Mouse (Mus musculus) cerebellum, adult 2 months (tissue): ENCODE measurements around the gene Otx1. TPM values are rescaled to one million over a fixed set of nuclear protein-coding genes. Genes with fewer than 3 reads are reported as not detected.

Experiments used
- DNase-seq, 2 experiments: peaks; one replicate each; pipeline ENCODE4 v3.0.0; 2021
- H3K27ac ChIP-seq: fragments of 200-500 bp; 2 replicates; pipeline ENCODE4 v1.5.1; 2012; ENCODE audit warnings: low read length, control low read depth, inconsistent platforms; ENCODE audit not compliant: insufficient read depth
- H3K27me3 ChIP-seq: fragments of 200-500 bp; 2 replicates; pipeline ENCODE4 v1.6.1; 2012; ENCODE audit warnings: inconsistent platforms, mild to moderate bottlenecking, low read length, moderate library complexity; ENCODE audit not compliant: control insufficient read depth, insufficient read depth
- H3K4me1 ChIP-seq: fragments of 200-500 bp; 2 replicates; pipeline ENCODE4 v1.6.1; 2011; ENCODE audit warnings: low read length; ENCODE audit not compliant: control insufficient read depth, insufficient read depth
- H3K4me3 ChIP-seq: fragments of 200-500 bp; replicated peaks from 2 replicates; pipeline ENCODE3; 2011; ENCODE audit warnings: mild to moderate bottlenecking, low read depth, low read length, control low read depth; ENCODE audit not compliant: insufficient read depth
- CTCF ChIP-seq: fragments of 200-500 bp; IDR thresholded peaks from 2 replicates; pipeline ENCODE4 v1.5.1; 2011; ENCODE audit warnings: low read depth, mild to moderate bottlenecking, control low read depth, low read length, moderate library complexity, borderline replicate concordance; ENCODE audit not compliant: insufficient read depth
- POLR2A ChIP-seq: fragments of 200-500 bp; IDR thresholded peaks from 2 replicates; pipeline ENCODE4 v1.6.1; 2011; ENCODE audit warnings: low read length, control low read depth, borderline replicate concordance; ENCODE audit not compliant: insufficient read depth
- WGBS: fragments of 180-500 bp; shearing (Covaris S2); methylation state at CpG from one replicate; pipeline ENCODE4 v1.1.7; 2018; 5-methylcytosine and 5-hydroxymethylcytosine counted together
- polyA plus RNA-seq: library from polyadenylated mRNA; depleted of rRNA; stranded (reverse); fragments of >200 nt; gene quantifications from 2 replicates; pipeline ENCODE4 v1.2.3, GENCODE M21; 2012

The Otx1 gene
- polyA plus RNA-seq, 1 experiment, result 0.21 TPM

GRCm38 (mm10) chr11:21988398-21988946 lies 14.2 kb downstream of the Otx1 start:
- no peak overlapping the region for H3K4me3 ChIP-seq
- DNase-seq, result no peak
- H3K4me1 ChIP-seq, result no peaks in the 10 kb centered on the region
- TF ChIP-seq CTCF (no peak), POLR2A (no peak)
- no peak overlapping the region for H3K27ac ChIP-seq
- H3K27me3 ChIP-seq, result peaks cover 7% of the 10 kb centered on the region
- WGBS, result 82% methylated on average over 1 of the region's 1 CpGs

DNA sequence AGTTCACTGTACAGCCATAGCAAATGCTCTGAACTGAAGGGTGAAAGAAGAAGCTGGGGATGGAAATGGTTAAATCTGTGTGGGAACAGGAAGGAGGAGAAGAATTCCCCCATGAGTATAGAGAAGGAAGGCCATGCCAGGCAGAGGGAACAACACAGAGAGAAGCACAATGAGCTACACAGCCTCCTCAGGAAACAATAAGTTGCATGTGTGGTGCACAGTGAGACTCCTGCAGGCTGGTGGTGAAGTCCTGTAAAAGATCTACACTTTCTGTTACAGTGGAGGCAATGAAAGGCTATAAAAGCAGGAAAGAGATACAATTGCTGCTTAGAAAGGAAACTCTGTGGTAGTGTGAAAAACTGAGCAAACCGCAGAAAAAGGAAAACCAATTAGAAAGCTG lies 17.6 kb downstream of the Otx1 start:
- no peak overlapping the region for H3K27ac ChIP-seq
- 79% methylated on average over 1 of the region's 1 CpGs for WGBS
- H3K4me1 ChIP-seq, result no peaks in the 10 kb centered on the region
- DNase-seq, result no peak
- no peak overlapping the region for H3K4me3 ChIP-seq
- no peaks in the 10 kb centered on the region; the same call in 1 of the 2 replicates for H3K27me3 ChIP-seq
- TF ChIP-seq CTCF (no peak), POLR2A (no peak)

DNA sequence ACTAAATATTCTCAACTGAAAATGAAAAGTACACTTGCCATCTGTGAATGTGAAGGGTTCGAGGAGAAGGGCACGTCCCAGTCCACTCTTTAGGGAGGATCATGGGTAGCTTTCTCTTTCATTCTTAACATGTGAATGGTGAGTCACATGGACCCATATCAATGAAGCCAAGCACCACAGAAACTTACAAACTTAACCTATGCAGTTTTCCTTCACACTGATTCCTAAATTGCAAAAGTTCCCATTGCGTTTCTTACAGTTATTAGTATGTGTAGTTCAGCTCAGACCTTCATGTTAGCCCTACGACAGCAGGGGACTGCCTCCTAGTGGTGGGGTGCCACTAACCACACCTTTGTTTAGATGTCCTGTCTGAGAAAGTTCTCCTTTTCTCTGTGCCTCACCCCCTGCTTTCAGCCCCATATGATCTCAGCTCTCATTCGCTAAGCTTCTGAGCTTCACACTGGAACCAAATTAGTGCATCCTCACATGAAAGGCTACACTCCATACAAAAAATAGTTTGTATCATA lies 28.6 kb downstream of the Otx1 start:
- Histone ChIP-seq H3K4me1 (no peaks in the 10 kb centered on the region), H3K27me3 (no peaks in the 10 kb centered on the region), H3K27ac (no peak overlapping the region), H3K4me3 (no peak overlapping the region)
- 76% methylated on average over 5 of the region's 5 CpGs for WGBS
- TF ChIP-seq POLR2A (no peak), CTCF (no peak)
- DNase-seq, result no peak

- no peak overlapping the region for H3K4me3 ChIP-seq
- DNase-seq, result no peak
- H3K27me3 ChIP-seq, result no peaks in the 10 kb centered on the region
- no peaks in the 10 kb centered on the region for H3K4me1 ChIP-seq
- 74% methylated on average over 3 of the region's 3 CpGs for WGBS
- no peak for TF ChIP-seq POLR2A
- TF ChIP-seq CTCF, result no peak
- no peak overlapping the region for H3K27ac ChIP-seq
These were observed 29.1 kb downstream of the Otx1 start for GRCm38 (mm10) chr11:21973597-21973996.

DNA sequence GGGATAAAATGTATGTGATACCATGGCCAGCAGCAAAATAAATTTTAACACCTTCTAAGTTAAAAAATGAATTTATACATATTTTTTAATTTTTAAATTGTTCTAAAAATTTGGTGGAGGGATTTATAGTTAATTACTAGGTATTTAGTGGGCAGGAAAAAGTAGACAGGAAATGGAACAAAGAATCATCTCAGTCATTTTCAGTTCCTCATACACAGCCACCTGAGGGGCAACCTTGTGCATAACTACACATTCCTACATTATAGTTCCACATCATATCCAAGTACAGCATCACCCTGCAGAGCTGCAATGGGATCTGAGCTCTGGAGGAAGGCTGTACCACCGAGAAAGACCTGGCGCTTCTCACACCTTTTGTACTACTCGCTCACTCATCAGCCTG lies 33.8 kb downstream of the Otx1 start:
- H3K4me3 ChIP-seq, result no peak overlapping the region
- no peaks in the 10 kb centered on the region for H3K4me1 ChIP-seq
- DNase-seq, result no peak
- TF ChIP-seq POLR2A, result no peak
- no peak for TF ChIP-seq CTCF
- H3K27me3 ChIP-seq, result no peaks in the 10 kb centered on the region
- H3K27ac ChIP-seq, result no peak overlapping the region
- 93% methylated on average over 3 of the region's 3 CpGs for WGBS

DNA sequence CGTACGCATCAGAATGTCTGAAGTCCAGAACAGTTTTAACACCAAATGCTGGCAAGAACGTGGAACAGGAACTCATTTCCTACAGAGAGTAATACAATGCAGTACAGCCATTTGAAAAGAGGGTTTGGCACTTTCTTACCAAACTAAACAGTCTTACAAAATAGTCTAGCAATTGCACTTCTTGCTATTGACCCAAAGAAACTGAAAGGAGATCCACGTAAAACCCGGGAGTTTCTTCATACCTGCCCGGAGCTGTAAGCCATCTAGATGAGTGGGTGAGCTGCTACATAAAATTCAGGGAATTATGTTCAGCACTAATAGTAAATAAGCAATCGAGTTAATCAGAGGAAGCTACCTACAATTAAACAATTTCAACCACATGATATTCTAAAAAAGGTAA lies 47.5 kb downstream of the Otx1 start:
- Histone ChIP-seq H3K27me3 (no peaks in the 10 kb centered on the region), H3K27ac (no peak overlapping the region), H3K4me3 (no peak overlapping the region), H3K4me1 (no peaks in the 10 kb centered on the region)
- no peak for DNase-seq
- 91% methylated on average over 7 of the region's 7 CpGs for WGBS
- TF ChIP-seq CTCF, result no peak
- TF ChIP-seq POLR2A, result no peak

- WGBS, result 82% methylated on average over 2 of the region's 2 CpGs
- Histone ChIP-seq H3K4me3 (no peak overlapping the region), H3K27ac (no peak overlapping the region), H3K27me3 (no peaks in the 10 kb centered on the region), H3K4me1 (no peaks in the 10 kb centered on the region)
- DNase-seq, result no peak
- TF ChIP-seq CTCF, result no peak
- TF ChIP-seq POLR2A, result no peak
These were observed 51.0 kb downstream of the Otx1 start for GRCm38 (mm10) chr11:21951657-21952237.

- TF ChIP-seq POLR2A (no peak), CTCF (no peak)
- no peak overlapping the region for H3K4me3 ChIP-seq
- H3K27ac ChIP-seq, result no peak overlapping the region
- no peaks in the 10 kb centered on the region for H3K4me1 ChIP-seq
- no peak for DNase-seq
- H3K27me3 ChIP-seq, result no peaks in the 10 kb centered on the region
These were observed 52.6 kb downstream of the Otx1 start for GRCm38 (mm10) chr11:21950094-21950493.
